Mouse (Mus musculus): ENCODE data around the gene Socs7. TPM values are rescaled to one million over a fixed set of nuclear protein-coding genes. Genes with fewer than 3 reads are reported as not detected.

Gene Socs7
- polyA plus RNA-seq, 1 experiment = 4.6 TPM

- WGBS = 73% methylated on average over 7 of the region's 7 CpGs
- no peak for TF ChIP-seq CTCF (IDR thresholded peaks at IDR 0.05; ENCODE audit: extremely low read depth, insufficient read length, insufficient replicate concordance, low read depth, low read length)
- TF ChIP-seq POLR2A (IDR thresholded peaks at IDR 0.05; ENCODE audit: low read depth, low read length) = no peak
Measured at GRCm38 (mm10) chr11:97370329-97371091, 8.2 kb downstream of the Socs7 start.

GRCm38 (mm10) chr11:97372159-97372864, 10.0 kb downstream of the Socs7 start:
- no peak overlapping the region for H3K27ac ChIP-seq (ENCODE audit: insufficient read depth, low read depth, low read length)
- no peaks in the 10 kb centered on the region; the same call in 1 of the 2 replicates for H3K4me1 ChIP-seq (ENCODE audit: control insufficient read depth, insufficient read depth, insufficient read length, low read length)
- H3K27me3 ChIP-seq (ENCODE audit: control insufficient read depth, insufficient read depth, low read length) = no peaks in the 10 kb centered on the region
- WGBS = 88% methylated on average over 6 of the region's 6 CpGs
- no peak overlapping the region for H3K4me3 ChIP-seq (ENCODE audit: low read depth, low read length)
- TF ChIP-seq CTCF (IDR thresholded peaks at IDR 0.05; ENCODE audit: extremely low read depth, insufficient read length, insufficient replicate concordance, low read depth, low read length) (no peak), POLR2A (IDR thresholded peaks at IDR 0.05; ENCODE audit: low read depth, low read length) (no peak)
- peaks cover 10% of the 10 kb centered on the region for H3K36me3 ChIP-seq (ENCODE audit: control insufficient read depth, insufficient read depth, low read length)

More at GRCm38 (mm10) chr11:97370329-97371091, 8.2 kb downstream of the Socs7 start:
- Histone ChIP-seq H3K4me1 (ENCODE audit: control insufficient read depth, insufficient read depth, insufficient read length, low read length) (no peaks in the 10 kb centered on the region), H3K4me3 (ENCODE audit: low read depth, low read length) (no peak overlapping the region), H3K27me3 (ENCODE audit: control insufficient read depth, insufficient read depth, low read length) (no peaks in the 10 kb centered on the region), H3K27ac (ENCODE audit: insufficient read depth, low read depth, low read length) (no peak overlapping the region), H3K36me3 (ENCODE audit: control insufficient read depth, insufficient read depth, low read length) (peaks cover 8% of the 10 kb centered on the region)

GRCm38 (mm10) chr11:97373402-97373801, 11.1 kb downstream of the Socs7 start:
- Histone ChIP-seq H3K4me3 (ENCODE audit: low read depth, low read length) (no peak overlapping the region), H3K4me1 (ENCODE audit: control insufficient read depth, insufficient read depth, insufficient read length, low read length) (no peaks in the 10 kb centered on the region; the same call in 1 of the 2 replicates), H3K27ac (ENCODE audit: insufficient read depth, low read depth, low read length) (no peak overlapping the region), H3K36me3 (ENCODE audit: control insufficient read depth, insufficient read depth, low read length) (peaks cover 20% of the 10 kb centered on the region), H3K27me3 (ENCODE audit: control insufficient read depth, insufficient read depth, low read length) (no peaks in the 10 kb centered on the region)
- TF ChIP-seq CTCF (IDR thresholded peaks at IDR 0.05; ENCODE audit: extremely low read depth, insufficient read length, insufficient replicate concordance, low read depth, low read length) = no peak
- no peak for TF ChIP-seq POLR2A (IDR thresholded peaks at IDR 0.05; ENCODE audit: low read depth, low read length)
- WGBS = 85% methylated on average over 2 of the region's 2 CpGs

- Histone ChIP-seq H3K36me3 (ENCODE audit: control insufficient read depth, insufficient read depth, low read length) (peaks cover 33% of the 10 kb centered on the region), H3K27me3 (ENCODE audit: control insufficient read depth, insufficient read depth, low read length) (no peaks in the 10 kb centered on the region), H3K4me1 (ENCODE audit: control insufficient read depth, insufficient read depth, insufficient read length, low read length) (no peaks in the 10 kb centered on the region; the same call in 1 of the 2 replicates), H3K27ac (ENCODE audit: insufficient read depth, low read depth, low read length) (no peak overlapping the region), H3K4me3 (ENCODE audit: low read depth, low read length) (no peak overlapping the region)
- WGBS = 48% methylated on average over 3 of the region's 3 CpGs
- no peak for TF ChIP-seq CTCF (IDR thresholded peaks at IDR 0.05; ENCODE audit: extremely low read depth, insufficient read length, insufficient replicate concordance, low read depth, low read length)
- no peak for TF ChIP-seq POLR2A (IDR thresholded peaks at IDR 0.05; ENCODE audit: low read depth, low read length)
Measured at GRCm38 (mm10) chr11:97380036-97380435, 17.7 kb downstream of the Socs7 start.

GRCm38 (mm10) chr11:97383017-97383416, 20.7 kb downstream of the Socs7 start:
- no peak for TF ChIP-seq POLR2A (IDR thresholded peaks at IDR 0.05; ENCODE audit: low read depth, low read length)
- no peak for TF ChIP-seq CTCF (IDR thresholded peaks at IDR 0.05; ENCODE audit: extremely low read depth, insufficient read length, insufficient replicate concordance, low read depth, low read length)
- H3K27ac ChIP-seq (ENCODE audit: insufficient read depth, low read depth, low read length) = no peak overlapping the region
- H3K36me3 ChIP-seq (ENCODE audit: control insufficient read depth, insufficient read depth, low read length) = peaks cover 36% of the 10 kb centered on the region
- no peaks in the 10 kb centered on the region for H3K27me3 ChIP-seq (ENCODE audit: control insufficient read depth, insufficient read depth, low read length)
- WGBS = 97% methylated on average over 2 of the region's 2 CpGs
- no peak overlapping the region for H3K4me3 ChIP-seq (ENCODE audit: low read depth, low read length)
- no peaks in the 10 kb centered on the region for H3K4me1 ChIP-seq (ENCODE audit: control insufficient read depth, insufficient read depth, insufficient read length, low read length)

- H3K27ac ChIP-seq (ENCODE audit: insufficient read depth, low read depth, low read length) = no peak overlapping the region
- H3K4me3 ChIP-seq (ENCODE audit: low read depth, low read length) = no peak overlapping the region
- TF ChIP-seq CTCF (IDR thresholded peaks at IDR 0.05; ENCODE audit: extremely low read depth, insufficient read length, insufficient replicate concordance, low read depth, low read length) (no peak), POLR2A (IDR thresholded peaks at IDR 0.05; ENCODE audit: low read depth, low read length) (no peak)
- WGBS = 46% methylated on average over 2 of the region's 2 CpGs
- H3K36me3 ChIP-seq (ENCODE audit: control insufficient read depth, insufficient read depth, low read length) = peaks cover 30% of the 10 kb centered on the region
- no peaks in the 10 kb centered on the region for H3K4me1 ChIP-seq (ENCODE audit: control insufficient read depth, insufficient read depth, insufficient read length, low read length)
- no peaks in the 10 kb centered on the region for H3K27me3 ChIP-seq (ENCODE audit: control insufficient read depth, insufficient read depth, low read length)
Measured at GRCm38 (mm10) chr11:97383764-97384163, 21.4 kb downstream of the Socs7 start.

GRCm38 (mm10) chr11:97387811-97388210, 25.5 kb downstream of the Socs7 start:
- H3K4me1 ChIP-seq (ENCODE audit: control insufficient read depth, insufficient read depth, insufficient read length, low read length) = no peaks in the 10 kb centered on the region
- peaks cover 42% of the 10 kb centered on the region for H3K36me3 ChIP-seq (ENCODE audit: control insufficient read depth, insufficient read depth, low read length)
- H3K4me3 ChIP-seq (ENCODE audit: low read depth, low read length) = no peak overlapping the region
- TF ChIP-seq CTCF (IDR thresholded peaks at IDR 0.05; ENCODE audit: extremely low read depth, insufficient read length, insufficient replicate concordance, low read depth, low read length) = no peak
- TF ChIP-seq POLR2A (IDR thresholded peaks at IDR 0.05; ENCODE audit: low read depth, low read length) = no peak
- whole genome bisulfite sequencing = 93% methylated on average over 2 of the region's 2 CpGs
- H3K27ac ChIP-seq (ENCODE audit: insufficient read depth, low read depth, low read length) = no peak overlapping the region
- H3K27me3 ChIP-seq (ENCODE audit: control insufficient read depth, insufficient read depth, low read length) = no peaks in the 10 kb centered on the region
